Mouse (Mus musculus) layer of hippocampus, adult 8-10 months (tissue): ENCODE measurements around the gene Ces3b. TPM values are rescaled to one million over a fixed set of nuclear protein-coding genes. Genes with fewer than 3 reads are reported as not detected.
"Not testable (repeated sequence)": the region's sequence is repeated elsewhere in the genome, so short reads cannot be mapped to it uniquely, and the experiment has no call there.

ENCODE experiments used
- DNase-seq, 2 experiments: peaks; one replicate each; pipeline ENCODE4 v3.0.0; 2022; ENCODE audit warnings: low spot score in 2 of 2
- total RNA-seq, 4 experiments: library from RNA; stranded (reverse); gene quantifications; 2 replicates each; pipeline ENCODE4 v1.2.4; 2022

Gene Ces3b
- total RNA-seq: not detected

- no peak for DNase-seq
Measured at GRCm38 (mm10) chr8:105083449-105084050, at the start of gene Ces3b. Ces3b (plus strand) TSS chr8:105083753.

GRCm38 (mm10) chr8:105043510-105043909 lies 40.0 kb upstream of the Ces3b start:
- DNase-seq: no peak

GRCm38 (mm10) chr8:105045824-105046401 lies 37.6 kb upstream of the Ces3b start:
- no peak for DNase-seq

- no peak for DNase-seq
Measured at GRCm38 (mm10) chr8:105048371-105048854, 35.1 kb upstream of the Ces3b start, which contains the start of gene Ces3a. Ces3a (plus strand) TSS chr8:105048601.

- no peak for DNase-seq
Measured at GRCm38 (mm10) chr8:105056211-105056610, 27.3 kb upstream of the Ces3b start.

- DNase-seq: no peak
Measured at GRCm38 (mm10) chr8:105060056-105060455, 23.5 kb upstream of the Ces3b start.

- peak in 1 of 2 experiments; percentile 4 for DNase-seq
Measured at GRCm38 (mm10) chr8:105066761-105067160, 16.8 kb upstream of the Ces3b start.

- DNase-seq: not testable (repeated sequence)
Measured at GRCm38 (mm10) chr8:105067905-105068304, 15.6 kb upstream of the Ces3b start.

- no peak for DNase-seq
Measured at GRCm38 (mm10) chr8:105068971-105069370, 14.6 kb upstream of the Ces3b start.

GRCm38 (mm10) chr8:105076601-105077000 lies 7.0 kb upstream of the Ces3b start:
- no peak for DNase-seq

- no peak for DNase-seq
Measured at GRCm38 (mm10) chr8:105077071-105077470, 6.5 kb upstream of the Ces3b start.

- no peak for DNase-seq
Measured at GRCm38 (mm10) chr8:105078591-105078990, 5.0 kb upstream of the Ces3b start.

- no peak for DNase-seq
Measured at GRCm38 (mm10) chr8:105080814-105081336, 2.7 kb upstream of the Ces3b start.

- not testable (repeated sequence) for DNase-seq
Measured at GRCm38 (mm10) chr8:105088166-105088565, 4.6 kb downstream of the Ces3b start.

GRCm38 (mm10) chr8:105088581-105088980 lies 5.0 kb downstream of the Ces3b start:
- DNase-seq: no peak

- DNase-seq: no peak
Measured at GRCm38 (mm10) chr8:105093992-105094391, 10.4 kb downstream of the Ces3b start.

GRCm38 (mm10) chr8:105102101-105102785 lies 18.7 kb downstream of the Ces3b start:
- not testable (repeated sequence) for DNase-seq

- DNase-seq: not testable (repeated sequence)
Measured at GRCm38 (mm10) chr8:105103701-105104100, 20.1 kb downstream of the Ces3b start.

- DNase-seq: no peak
Measured at GRCm38 (mm10) chr8:105104220-105104619, 20.7 kb downstream of the Ces3b start.

- no peak for DNase-seq
Measured at GRCm38 (mm10) chr8:105129864-105130263, 46.3 kb downstream of the Ces3b start.

- no peak for DNase-seq
Measured at GRCm38 (mm10) chr8:105131509-105131908, 48.0 kb downstream of the Ces3b start, which contains the start of gene Ces4a. Ces4a (plus strand) TSS chr8:105131800.

GRCm38 (mm10) chr8:105138423-105138822 lies 54.9 kb downstream of the Ces3b start:
- peak; percentile 17 to 71 for DNase-seq
